Comparison of ENCODE assay signal across 10 mouse cellular contexts in the genomic region with DNA sequence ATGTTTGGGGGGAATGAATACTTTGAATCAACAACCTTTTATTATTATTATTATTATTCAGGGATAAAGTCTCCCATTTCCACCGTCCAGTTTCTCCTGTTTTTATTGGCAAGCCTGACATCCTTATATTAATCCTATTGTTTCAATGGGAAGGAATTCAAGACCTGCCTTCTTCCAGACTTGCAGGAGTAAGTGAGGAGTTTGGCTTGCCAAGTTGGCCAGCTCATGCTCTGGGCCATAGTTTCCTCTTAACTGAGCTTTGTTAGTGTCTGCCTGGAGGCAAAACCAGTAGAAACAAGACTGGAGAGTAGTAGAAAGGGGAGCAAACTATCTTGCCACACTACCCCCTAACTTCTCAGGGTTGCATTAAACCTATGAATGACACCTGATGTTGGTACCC.
"Had no signal": no experiment of that assay in that cellular context is flagged by ENCODE, and none has a peak within 500 bp of the region (broad histone marks: within the 10 kb centered on the region; RNA-seq: fewer than 3 reads in every experiment).

No protein-coding gene starts in this region.

- ATAC-seq: lung, postnatal 0 days; midbrain, embryonic 13.5 days had no signal

- H3K9ac ChIP-seq: liver, embryonic 15.5 days; midbrain, embryonic 13.5 days; stomach, embryonic 15.5 days had no signal

- H3K4me2 ChIP-seq: liver, embryonic 15.5 days; midbrain, embryonic 13.5 days; stomach, embryonic 15.5 days had no signal

- H3K27ac ChIP-seq: liver, embryonic 15.5 days; midbrain, embryonic 13.5 days; stomach, embryonic 15.5 days had no signal

- H3K27me3 ChIP-seq: liver, embryonic 15.5 days; midbrain, embryonic 13.5 days; stomach, embryonic 15.5 days had no signal

- H3K4me3 ChIP-seq: liver, embryonic 15.5 days; midbrain, embryonic 13.5 days; stomach, embryonic 15.5 days had no signal

- H3K9me3 ChIP-seq: liver, embryonic 15.5 days; midbrain, embryonic 13.5 days; stomach, embryonic 15.5 days had no signal

- H3K36me3 ChIP-seq: liver, embryonic 15.5 days; midbrain, embryonic 13.5 days; stomach, embryonic 15.5 days had no signal

- H3K4me1 ChIP-seq: liver, embryonic 15.5 days; stomach, embryonic 15.5 days had no signal

- DNase-seq: kidney, postnatal 25 days; lung, adult 2 months; lung, postnatal 36 days; right cerebral cortex, postnatal 14 days; thymus, adult 2 months; thymus, postnatal 25 days had no signal
